Mouse (Mus musculus) adrenal gland (tissue): ENCODE measurements around the gene Fam185a.

Experiments
- intact Hi-C: fragments of 180-260 bp; cut with DNase I; formaldehyde crosslinking; loops from one replicate; pipeline ENCODE4 v1.15.1; 2025

Gene Fam185a

GRCm38 (mm10) chr5:21420609-21421008, 4.1 kb upstream of the Fam185a start:
- intact Hi-C loops = loop anchor here (2.0 to 5.0 kb wide), 2 partner anchors 94 to 148 kb away; no protein-coding TSS in a partner anchor

- intact Hi-C loops = loop anchor here (5.0 kb wide), 1 partner anchor 161 kb away; no protein-coding TSS in a partner anchor
Observed at GRCm38 (mm10) chr5:21426666-21427065, 1.9 kb downstream of the Fam185a start.

- intact Hi-C loops = no loop called here
Observed at GRCm38 (mm10) chr5:21434148-21434929, 9.6 kb downstream of the Fam185a start.

GRCm38 (mm10) chr5:21436471-21436975, 11.8 kb downstream of the Fam185a start:
- intact Hi-C loops = no loop called here

GRCm38 (mm10) chr5:21438428-21438827, 13.7 kb downstream of the Fam185a start:
- intact Hi-C loops = no loop called here

- intact Hi-C loops = no loop called here
Observed at GRCm38 (mm10) chr5:21439446-21440110, 14.8 kb downstream of the Fam185a start.

GRCm38 (mm10) chr5:21440833-21441530, 16.2 kb downstream of the Fam185a start:
- intact Hi-C loops = no loop called here

- intact Hi-C loops = no loop called here
Observed at GRCm38 (mm10) chr5:21467387-21467786, 42.6 kb downstream of the Fam185a start.

GRCm38 (mm10) chr5:21468100-21468499, 43.3 kb downstream of the Fam185a start:
- intact Hi-C loops = no loop called here

GRCm38 (mm10) chr5:21478428-21478827, 53.7 kb downstream of the Fam185a start:
- intact Hi-C loops = no loop called here

GRCm38 (mm10) chr5:21479746-21480145, 55.0 kb downstream of the Fam185a start:
- intact Hi-C loops = no loop called here

GRCm38 (mm10) chr5:21481521-21481920, 56.8 kb downstream of the Fam185a start:
- intact Hi-C loops = no loop called here

GRCm38 (mm10) chr5:21482446-21483222, 57.9 kb downstream of the Fam185a start:
- intact Hi-C loops = no loop called here

GRCm38 (mm10) chr5:21483275-21483674, 58.5 kb downstream of the Fam185a start:
- intact Hi-C loops = no loop called here

- intact Hi-C loops = no loop called here
Observed at GRCm38 (mm10) chr5:21485197-21485829, 60.6 kb downstream of the Fam185a start.

- intact Hi-C loops = no loop called here
Observed at GRCm38 (mm10) chr5:21486798-21487197, 62.0 kb downstream of the Fam185a start.

GRCm38 (mm10) chr5:21487306-21487705, 62.5 kb downstream of the Fam185a start:
- intact Hi-C loops = no loop called here

GRCm38 (mm10) chr5:21487716-21488115, 63.0 kb downstream of the Fam185a start:
- intact Hi-C loops = no loop called here

GRCm38 (mm10) chr5:21488506-21488905, 63.7 kb downstream of the Fam185a start:
- intact Hi-C loops = no loop called here

GRCm38 (mm10) chr5:21489135-21489534, 64.4 kb downstream of the Fam185a start:
- intact Hi-C loops = no loop called here
